Mouse (Mus musculus) spleen, adult 2 months (tissue): ENCODE measurements around the gene Naaladl2.

Experiments
- CTCF ChIP-seq: fragments of 200-500 bp; IDR thresholded peaks from 2 replicates; pipeline ENCODE4 v1.5.1; 2011; ENCODE audit warnings: mild to moderate bottlenecking, inconsistent platforms; ENCODE audit not compliant: insufficient read depth, insufficient read length, insufficient replicate concordance; ENCODE audit errors: extremely low read depth
- POLR2A ChIP-seq: fragments of 200-500 bp; IDR thresholded peaks from 2 replicates; pipeline ENCODE4 v1.6.1; 2011; ENCODE audit warnings: low read depth, low read length, inconsistent platforms

DNA sequence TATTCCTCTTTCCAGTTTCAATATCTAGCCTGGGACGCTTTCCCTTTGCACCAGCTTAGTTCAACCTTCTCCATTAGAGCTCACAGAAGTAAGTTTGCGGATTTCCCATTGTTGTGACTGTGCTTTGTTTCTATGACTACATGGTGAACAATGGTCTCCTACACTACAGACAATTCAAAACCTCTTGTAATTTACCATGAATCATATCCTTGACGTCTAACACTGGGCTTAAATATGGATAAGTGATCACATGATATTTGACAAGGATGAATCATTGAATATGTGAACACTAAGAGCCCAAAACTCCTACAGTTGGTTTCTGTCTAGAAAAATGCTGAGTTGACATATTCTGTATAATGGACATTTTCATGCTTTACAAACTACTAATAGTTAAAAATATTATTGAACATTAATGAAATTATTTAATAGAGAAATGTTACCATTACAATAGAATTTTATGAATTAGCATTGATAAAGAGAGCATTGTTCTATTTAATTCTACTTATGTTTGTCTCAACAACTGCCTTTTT, 539.2 kb downstream of the Naaladl2 start:
- TF ChIP-seq CTCF: no peak
- no peak for TF ChIP-seq POLR2A
